Mouse (Mus musculus) midbrain, postnatal 0 days (tissue): ENCODE results near the gene Spi1. TPM values are rescaled to one million over a fixed set of nuclear protein-coding genes. Genes with fewer than 3 reads are reported as not detected.

Experiments
- ATAC-seq: fragments of 200-750 bp; cut with Nextera tagmentation; 2 replicates; pipeline ENCODE4 v1.8.0; 2017; ENCODE audit warnings: moderate number of reproducible peaks, mild to moderate bottlenecking, moderate TSS enrichment, moderate library complexity; ENCODE audit not compliant: low FRiP score
- DNase-seq: peaks from one replicate; pipeline ENCODE4 v3.0.0-alpha.2; 2015; ENCODE audit warnings: low spot score
- H3K27ac ChIP-seq: fragments of 300-500 bp; sonication (generic); 2 replicates; pipeline ENCODE4 v1.5.1; 2014; ENCODE audit warnings: low read depth, mild to moderate bottlenecking, low read length, mixed read lengths
- H3K27me3 ChIP-seq: fragments of 300-500 bp; sonication (generic); 2 replicates; pipeline ENCODE4 v1.6.1; 2014; ENCODE audit warnings: low read length, control low read depth, mixed read lengths; ENCODE audit not compliant: insufficient read depth
- H3K36me3 ChIP-seq: fragments of 300-500 bp; sonication (generic); 2 replicates; pipeline ENCODE4 v1.6.1; 2014; ENCODE audit warnings: low read length, control low read depth, mixed read lengths; ENCODE audit not compliant: insufficient read depth
- H3K4me1 ChIP-seq: fragments of 300-500 bp; sonication (generic); 2 replicates; pipeline ENCODE4 v1.6.1; 2014; ENCODE audit warnings: mild to moderate bottlenecking, control low read depth, antibody characterized with exemption, low read length, mixed read lengths; ENCODE audit not compliant: insufficient read depth
- H3K4me2 ChIP-seq: fragments of 300-500 bp; sonication (generic); 2 replicates; pipeline ENCODE4 v1.6.1; 2014; ENCODE audit warnings: low read depth, mild to moderate bottlenecking, low read length, mixed read lengths; ENCODE audit not compliant: poor library complexity, severe bottlenecking
- H3K4me3 ChIP-seq: fragments of 300-500 bp; sonication (generic); 2 replicates; pipeline ENCODE4 v1.5.1; 2014; ENCODE audit warnings: low read depth, mild to moderate bottlenecking, low read length, moderate library complexity
- H3K9ac ChIP-seq: fragments of 300-500 bp; sonication (generic); replicated peaks from 2 replicates; pipeline ENCODE4 v1.6.1; 2014; ENCODE audit warnings: mild to moderate bottlenecking, low read length, moderate library complexity, mixed read lengths; ENCODE audit not compliant: poor library complexity, severe bottlenecking
- H3K9me3 ChIP-seq: fragments of 300-500 bp; sonication (generic); 2 replicates; pipeline ENCODE4 v1.6.1; 2016; ENCODE audit warnings: low read length, control low read depth
- CTCF ChIP-seq: IDR thresholded peaks from 2 replicates; pipeline ENCODE4 v1.5.1; 2016; ENCODE audit warnings: antibody characterized with exemption, mild to moderate bottlenecking
- WGBS: fragments of 180-500 bp; shearing (Covaris S2); extraction: QIAGEN DNeasy Blood & Tissue Kit; methylation state at CpG from one replicate; pipeline ENCODE4 v1.1.7; 2014; 5-methylcytosine and 5-hydroxymethylcytosine counted together
- polyA plus RNA-seq: library from polyadenylated mRNA; unstranded; fragments of >200 nt; fragmentation: Nextera tagmentation; extraction: Ambion mirVana; gene quantifications from 2 replicates; pipeline ENCODE4 v1.2.1, GENCODE M21; 2015
- total RNA-seq: library from RNA; depleted of rRNA; stranded (reverse); fragments of >200 nt; gene quantifications from 2 replicates; pipeline ENCODE4 v1.2.3, GENCODE M21; 2014

The Spi1 gene
- total and polyA plus RNA-seq, 2 experiments from 2014 or later = 4.2 to 10.0 TPM

GRCm38 (mm10) chr2:91148101-91148500 is 65.9 kb downstream of the Spi1 start:
- no peak for ATAC-seq
- no peak for TF ChIP-seq CTCF
- Histone ChIP-seq H3K4me2 (no peak overlapping the region), H3K36me3 (peaks cover 47% of the 10 kb centered on the region), H3K9me3 (no peaks in the 10 kb centered on the region), H3K27me3 (no peaks in the 10 kb centered on the region), H3K9ac (no peak overlapping the region), H3K27ac (no peak overlapping the region), H3K4me3 (no peak overlapping the region), H3K4me1 (no peaks in the 10 kb centered on the region)
- no peak for DNase-seq

- no peak for TF ChIP-seq CTCF
- 80% methylated on average over 1 of the region's 1 CpGs for WGBS
- peaks cover 56% of the 10 kb centered on the region for H3K36me3 ChIP-seq
Measured at GRCm38 (mm10) chr2:91151331-91151730, 69.1 kb downstream of the Spi1 start.

GRCm38 (mm10) chr2:91152885-91153377 is 70.7 kb downstream of the Spi1 start:
- Histone ChIP-seq H3K36me3 (peaks cover 59% of the 10 kb centered on the region), H3K4me1 (no peaks in the 10 kb centered on the region), H3K4me2 (no peak overlapping the region), H3K27me3 (no peaks in the 10 kb centered on the region), H3K27ac (no peak overlapping the region), H3K4me3 (no peak overlapping the region), H3K9me3 (no peaks in the 10 kb centered on the region), H3K9ac (no peak overlapping the region)
- no peak for ATAC-seq
- 86% methylated on average over 3 of the region's 3 CpGs for WGBS
- no peak for TF ChIP-seq CTCF
- DNase-seq = no peak

More at GRCm38 (mm10) chr2:91151331-91151730, 69.1 kb downstream of the Spi1 start:
- Histone ChIP-seq H3K9ac (no peak overlapping the region), H3K27me3 (no peaks in the 10 kb centered on the region), H3K4me2 (no peak overlapping the region), H3K27ac (no peak overlapping the region), H3K4me3 (no peak overlapping the region), H3K9me3 (no peaks in the 10 kb centered on the region), H3K4me1 (no peaks in the 10 kb centered on the region)
- no peak for DNase-seq
- ATAC-seq = no peak

GRCm38 (mm10) chr2:91154091-91154490 is 71.9 kb downstream of the Spi1 start:
- DNase-seq (no peak), ATAC-seq (no peak)
- no peaks in the 10 kb centered on the region for H3K27me3 ChIP-seq
- H3K4me2 ChIP-seq = no peak overlapping the region
- no peak overlapping the region for H3K9ac ChIP-seq
- no peak overlapping the region for H3K4me3 ChIP-seq
- no peaks in the 10 kb centered on the region for H3K9me3 ChIP-seq
- no peak overlapping the region for H3K27ac ChIP-seq
- H3K36me3 ChIP-seq = peaks cover 62% of the 10 kb centered on the region
- no peaks in the 10 kb centered on the region for H3K4me1 ChIP-seq
- 97% methylated on average over 3 of the region's 3 CpGs for WGBS
- no peak for TF ChIP-seq CTCF

GRCm38 (mm10) chr2:91157002-91157752 is 75.0 kb downstream of the Spi1 start:
- ATAC-seq (no peak), DNase-seq (no peak)
- H3K4me1 ChIP-seq = no peaks in the 10 kb centered on the region
- no peak for TF ChIP-seq CTCF
- H3K9me3 ChIP-seq = no peaks in the 10 kb centered on the region
- H3K9ac ChIP-seq = no peak overlapping the region
- WGBS = 29% methylated on average over 6 of the region's 6 CpGs
- H3K4me2 ChIP-seq = no peak overlapping the region
- H3K27me3 ChIP-seq = no peaks in the 10 kb centered on the region
- peaks cover 80% of the 10 kb centered on the region for H3K36me3 ChIP-seq
- H3K4me3 ChIP-seq = no peak overlapping the region
- no peak overlapping the region for H3K27ac ChIP-seq

- no peak for DNase-seq
- no peak for TF ChIP-seq CTCF
- Histone ChIP-seq H3K4me3 (no peak overlapping the region), H3K4me1 (no peaks in the 10 kb centered on the region), H3K4me2 (no peak overlapping the region), H3K27me3 (no peaks in the 10 kb centered on the region), H3K9me3 (no peaks in the 10 kb centered on the region), H3K27ac (no peak overlapping the region), H3K9ac (no peak overlapping the region), H3K36me3 (peaks cover 83% of the 10 kb centered on the region)
- WGBS = 94% methylated on average over 6 of the region's 6 CpGs
- no peak for ATAC-seq
Measured at GRCm38 (mm10) chr2:91160591-91160990, 78.4 kb downstream of the Spi1 start.
